Mouse (Mus musculus) embryo, embryonic 11 days (tissue): ENCODE results near the gene Notch4.

Experiments
- DNase-seq: peaks from one replicate; pipeline ENCODE4 v3.0.0-alpha.2; 2015

The Notch4 gene

GRCm38 (mm10) chr17:34597566-34598095, 33.6 kb downstream of the Notch4 start, which contains the start of gene Ager:
Gene Ager, plus strand, starts transcription at chr17:34597862.
- no peak for DNase-seq

- DNase-seq: no peak
These were observed 35.8 kb downstream of the Notch4 start for GRCm38 (mm10) chr17:34599891-34600290.

- no peak for DNase-seq
These were observed 37.7 kb downstream of the Notch4 start for GRCm38 (mm10) chr17:34601796-34602195.

GRCm38 (mm10) chr17:34603375-34604060, 39.5 kb downstream of the Notch4 start, which contains the start of gene Rnf5:
Gene Rnf5, minus strand, starts transcription at chr17:34603690.
- peak; percentile 99 for DNase-seq

- peak; percentile 100 for DNase-seq
These were observed 40.0 kb downstream of the Notch4 start, which contains the start of gene Agpat1 for GRCm38 (mm10) chr17:34604061-34604508. Gene Agpat1, plus strand, starts transcription at chr17:34604262.

GRCm38 (mm10) chr17:34604511-34605237, 40.6 kb downstream of the Notch4 start:
- DNase-seq: no peak

GRCm38 (mm10) chr17:34605609-34606008, 41.5 kb downstream of the Notch4 start:
- DNase-seq: peak; percentile 96

- DNase-seq: no peak
These were observed 42.3 kb downstream of the Notch4 start for GRCm38 (mm10) chr17:34606186-34607039.

GRCm38 (mm10) chr17:34607997-34608396, 43.9 kb downstream of the Notch4 start:
- DNase-seq: no peak

GRCm38 (mm10) chr17:34611050-34611449, 47.0 kb downstream of the Notch4 start:
- DNase-seq: no peak

- no peak for DNase-seq
These were observed 49.1 kb downstream of the Notch4 start for GRCm38 (mm10) chr17:34613054-34613645.

- DNase-seq: no peak
These were observed 49.8 kb downstream of the Notch4 start for GRCm38 (mm10) chr17:34613830-34614229.

- DNase-seq: no peak
These were observed 51.8 kb downstream of the Notch4 start, which contains the start of gene Egfl8 for GRCm38 (mm10) chr17:34615871-34616270. Gene Egfl8, minus strand, starts transcription at chr17:34615971.

GRCm38 (mm10) chr17:34618999-34619398, 54.9 kb downstream of the Notch4 start:
- peak; percentile 73 for DNase-seq

- no peak for DNase-seq
These were observed 56.9 kb downstream of the Notch4 start for GRCm38 (mm10) chr17:34621006-34621405.

GRCm38 (mm10) chr17:34623161-34623560, 59.1 kb downstream of the Notch4 start:
- DNase-seq: no peak

GRCm38 (mm10) chr17:34624981-34625380, 60.9 kb downstream of the Notch4 start:
- DNase-seq: no peak

GRCm38 (mm10) chr17:34626062-34626772, 62.1 kb downstream of the Notch4 start:
- DNase-seq: no peak

GRCm38 (mm10) chr17:34626773-34627092, 62.7 kb downstream of the Notch4 start:
- DNase-seq: peak; percentile 82

GRCm38 (mm10) chr17:34627093-34627942, 63.2 kb downstream of the Notch4 start:
- peak; percentile 93 for DNase-seq
